Mouse (Mus musculus) cortical plate, adult 2 months (tissue): ENCODE data around the gene Gm14692. TPM values are rescaled to one million over a fixed set of nuclear protein-coding genes. Genes with fewer than 3 reads are reported as not detected.
"Not testable (repeated sequence)": the region's sequence is repeated elsewhere in the genome, so short reads cannot be mapped to it uniquely, and the experiment has no call there.

ENCODE experiments used
- H3K27ac ChIP-seq: fragments of 200-500 bp; 2 replicates; pipeline ENCODE4 v1.5.1; 2012; ENCODE audit warnings: low read length, control low read depth, inconsistent platforms; ENCODE audit not compliant: insufficient read depth
- H3K4me1 ChIP-seq: fragments of 200-500 bp; 2 replicates; pipeline ENCODE4 v1.6.1; 2011; ENCODE audit warnings: low read length; ENCODE audit not compliant: control insufficient read depth, insufficient read depth
- H3K4me3 ChIP-seq: fragments of 200-500 bp; 2 replicates; pipeline ENCODE4 v1.5.1; 2011; ENCODE audit warnings: mild to moderate bottlenecking, low read length, control low read depth; ENCODE audit not compliant: insufficient read depth
- polyA plus RNA-seq: library from polyadenylated mRNA; depleted of rRNA; stranded (reverse); fragments of >200 nt; gene quantifications from 2 replicates; pipeline ENCODE4 v1.2.3, GENCODE M21; 2012; rRNA removed

The Gm14692 gene
- not detected in 2 replicates for polyA plus RNA-seq

GRCm38 (mm10) chrX:67695398-67695797 is at the start of gene Gm14692:
Gene Gm14692, plus strand, starts transcription at chrX:67695698.
- H3K4me1 ChIP-seq, H3K27ac ChIP-seq, H3K4me3 ChIP-seq: not testable (repeated sequence)

- H3K4me3 ChIP-seq, H3K27ac ChIP-seq, H3K4me1 ChIP-seq: not testable (repeated sequence)
Measured at GRCm38 (mm10) chrX:67693462-67693861, 2.0 kb upstream of the Gm14692 start, which contains the start of gene Gm1140. Gene Gm1140, minus strand, starts transcription at chrX:67693562.

Other genes starting within 250 kb of the Gm14692 start
- not detected in 2 replicates for gene Gm1140, start 2.1 kb upstream of the Gm14692 start, polyA plus RNA-seq
- gene 4933436I01Rik, start 225.8 kb downstream of the Gm14692 start, polyA plus RNA-seq, result not detected in 2 replicates